Mouse (Mus musculus) thymus, adult 2 months (tissue): ENCODE results near the gene Nkrf. TPM values are rescaled to one million over a fixed set of nuclear protein-coding genes. Genes with fewer than 3 reads are reported as not detected.
A peak's percentile ranks its signal among the peaks of the same experiment; 100 is the strongest.

ENCODE experiments used
- DNase-seq: peaks from one replicate; pipeline ENCODE4 v3.0.0; 2021
- H3K27ac ChIP-seq: fragments of 200-500 bp; 2 replicates; pipeline ENCODE4 v1.5.1; 2012; ENCODE audit warnings: low read length, control low read depth; ENCODE audit not compliant: control insufficient read depth, insufficient read depth
- H3K27me3 ChIP-seq: fragments of 200-500 bp; 2 replicates; pipeline ENCODE4 v1.6.1; 2012; ENCODE audit warnings: mild to moderate bottlenecking, low read length, moderate library complexity, mixed read lengths; ENCODE audit not compliant: control insufficient read depth, insufficient read depth
- H3K36me3 ChIP-seq: fragments of 200-500 bp; 2 replicates; pipeline ENCODE4 v1.6.1; 2012; ENCODE audit warnings: mild to moderate bottlenecking, low read length, moderate library complexity; ENCODE audit not compliant: control insufficient read depth, insufficient read depth
- H3K4me1 ChIP-seq: fragments of 200-500 bp; replicated peaks from 2 replicates; pipeline ENCODE4 v1.6.1; 2012; ENCODE audit warnings: low read length; ENCODE audit not compliant: control insufficient read depth, insufficient read depth
- H3K4me3 ChIP-seq: fragments of 200-500 bp; 2 replicates; pipeline ENCODE4 v1.5.1; 2012; ENCODE audit warnings: mild to moderate bottlenecking, low read length, control low read depth, moderate library complexity; ENCODE audit not compliant: control insufficient read depth, insufficient read depth
- CTCF ChIP-seq: fragments of 200-500 bp; IDR thresholded peaks from 2 replicates; pipeline ENCODE4 v1.5.1; 2012; ENCODE audit warnings: mild to moderate bottlenecking, control low read depth, low read length, moderate library complexity, borderline replicate concordance; ENCODE audit not compliant: control insufficient read depth, poor library complexity, insufficient read depth; ENCODE audit errors: extremely low read depth
- POLR2A ChIP-seq: fragments of 200-500 bp; IDR thresholded peaks from 2 replicates; pipeline ENCODE4 v1.6.1; 2012; ENCODE audit warnings: mild to moderate bottlenecking, low read length, control low read depth, moderate library complexity; ENCODE audit not compliant: control insufficient read depth, poor library complexity, insufficient read depth; ENCODE audit errors: extremely low read depth
- WGBS: fragments of 180-500 bp; shearing (Covaris S2); methylation state at CpG from one replicate; pipeline ENCODE4 v1.1.7; 2018; 5-methylcytosine and 5-hydroxymethylcytosine counted together
- polyA plus RNA-seq: library from polyadenylated mRNA; depleted of rRNA; stranded (reverse); fragments of >200 nt; gene quantifications from 2 replicates; pipeline ENCODE4 v1.2.3, GENCODE M21; 2012

Gene Nkrf
- polyA plus RNA-seq, 1 experiment = 1.2 TPM

- no peak overlapping the region for H3K4me3 ChIP-seq
- no peak for DNase-seq
- TF ChIP-seq CTCF = no peak
- TF ChIP-seq POLR2A = no peak
- no peaks in the 10 kb centered on the region for H3K36me3 ChIP-seq
- no peaks in the 10 kb centered on the region for H3K27me3 ChIP-seq
- WGBS = 100% methylated on average over 1 of the region's 1 CpGs
- no peaks in the 10 kb centered on the region for H3K4me1 ChIP-seq
- no peak overlapping the region for H3K27ac ChIP-seq
These were observed 18.0 kb downstream of the Nkrf start for GRCm38 (mm10) chrX:36884719-36885118.

- under 1% methylated on average over 24 of the region's 36 CpGs for whole genome bisulfite sequencing
- Histone ChIP-seq H3K4me3 (peak overlapping the region; percentile 89), H3K27me3 (no peaks in the 10 kb centered on the region), H3K27ac (no peak overlapping the region), H3K36me3 (no peaks in the 10 kb centered on the region), H3K4me1 (no peaks in the 10 kb centered on the region; the same call in 1 of the 2 replicates)
- no peak for TF ChIP-seq POLR2A
- TF ChIP-seq CTCF = no peak
- DNase-seq = peak; percentile 12
These were observed 28.0 kb downstream of the Nkrf start for GRCm38 (mm10) chrX:36874704-36875128.

GRCm38 (mm10) chrX:36874178-36874696, 28.5 kb downstream of the Nkrf start:
- H3K27me3 ChIP-seq = no peaks in the 10 kb centered on the region
- peak; percentile 89 for DNase-seq
- WGBS = under 1% methylated on average over 52 of the region's 57 CpGs
- TF ChIP-seq POLR2A (peak; percentile 93), CTCF (0 out of 2 replicates have a peak, but pooled peaks have one; percentile 11)
- no peaks in the 10 kb centered on the region for H3K36me3 ChIP-seq
- peak overlapping the region; percentile 89 for H3K4me3 ChIP-seq
- no peaks in the 10 kb centered on the region; the same call in 1 of the 2 replicates for H3K4me1 ChIP-seq
- peak overlapping the region; percentile 27; the same call in 1 of the 2 replicates for H3K27ac ChIP-seq

- H3K27me3 ChIP-seq = no peaks in the 10 kb centered on the region
- no peak for TF ChIP-seq POLR2A
- TF ChIP-seq CTCF = no peak
- peak within 1 kb of the TSS; percentile 27; the same call in 1 of the 2 replicates for H3K27ac ChIP-seq
- H3K4me3 ChIP-seq = peak within 1 kb of the TSS; percentile 89
- no peak for DNase-seq
- 1% methylated on average over 8 of the region's 8 CpGs for WGBS
- no peaks in the 10 kb centered on the region for H3K36me3 ChIP-seq
- H3K4me1 ChIP-seq = no peaks in the 10 kb centered on the region; the same call in 1 of the 2 replicates
These were observed 28.9 kb downstream of the Nkrf start, which contains the start of the genes Ube2a and C330007P06Rik for GRCm38 (mm10) chrX:36873765-36874164. Gene Ube2a, plus strand, starts transcription at chrX:36873900. Gene C330007P06Rik, minus strand, starts transcription at chrX:36874111.

- no peak overlapping the region for H3K4me3 ChIP-seq
These were observed 32.3 kb downstream of the Nkrf start for GRCm38 (mm10) chrX:36870372-36870771.

GRCm38 (mm10) chrX:36864609-36865328, 37.9 kb downstream of the Nkrf start:
- H3K4me3 ChIP-seq = no peak overlapping the region
- TF ChIP-seq POLR2A = no peak
- no peak for TF ChIP-seq CTCF

More at GRCm38 (mm10) chrX:36870372-36870771, 32.3 kb downstream of the Nkrf start:
- WGBS = 25% methylated on average over 3 of the region's 3 CpGs
- Histone ChIP-seq H3K36me3 (no peaks in the 10 kb centered on the region), H3K27ac (no peak overlapping the region), H3K4me1 (no peaks in the 10 kb centered on the region; the same call in 1 of the 2 replicates), H3K27me3 (no peaks in the 10 kb centered on the region)
- no peak for TF ChIP-seq POLR2A
- no peak for TF ChIP-seq CTCF
- DNase-seq = no peak

More at GRCm38 (mm10) chrX:36864609-36865328, 37.9 kb downstream of the Nkrf start:
- Histone ChIP-seq H3K36me3 (no peaks in the 10 kb centered on the region), H3K27me3 (no peaks in the 10 kb centered on the region), H3K4me1 (0 out of 2 replicates have a peak, but pooled peaks cover 3% of the 10 kb centered on the region), H3K27ac (no peak overlapping the region)
- DNase-seq = no peak
- 56% methylated on average over 8 of the region's 8 CpGs for WGBS
